Mouse (Mus musculus): ENCODE measurements around the gene Scgb2b7. TPM values are rescaled to one million over a fixed set of nuclear protein-coding genes. Genes with fewer than 3 reads are reported as not detected.
"Not testable (repeated sequence)": the region's sequence is repeated elsewhere in the genome, so short reads cannot be mapped to it uniquely, and the experiment has no call there.

Gene Scgb2b7
- total RNA-seq (2014; fragmentation: Nextera tagmentation) = not detected in 2 replicates
- total RNA-seq (2017) = not detected in 2 replicates

DNA sequence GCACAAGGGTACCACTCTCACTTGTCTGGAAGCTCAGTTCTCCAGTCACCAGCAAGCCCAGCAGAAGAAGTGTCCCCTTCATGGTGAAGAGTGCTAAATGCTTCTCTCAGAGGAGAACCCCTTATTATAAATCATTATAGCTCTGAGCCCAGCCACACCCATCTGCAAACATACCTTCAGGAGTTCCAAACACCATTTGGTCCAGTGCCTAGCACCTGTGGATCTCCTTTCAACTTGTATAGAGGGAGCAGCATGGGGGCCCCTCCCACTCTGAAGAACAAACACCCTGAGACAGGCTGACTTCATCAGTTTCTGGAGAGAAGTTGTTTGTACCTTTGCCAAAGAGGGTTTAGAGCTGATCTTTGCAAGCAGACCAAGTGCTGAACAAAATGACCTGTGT, at the start of gene Scgb2b7:
TSS of gene Scgb2b7 (minus strand) at position 101 of the 400 bp plus-strand sequence.
- not testable (repeated sequence) for ATAC-seq (replicated peaks; ENCODE audit: low FRiP score, low TSS enrichment, poor library complexity, severe bottlenecking)

DNA sequence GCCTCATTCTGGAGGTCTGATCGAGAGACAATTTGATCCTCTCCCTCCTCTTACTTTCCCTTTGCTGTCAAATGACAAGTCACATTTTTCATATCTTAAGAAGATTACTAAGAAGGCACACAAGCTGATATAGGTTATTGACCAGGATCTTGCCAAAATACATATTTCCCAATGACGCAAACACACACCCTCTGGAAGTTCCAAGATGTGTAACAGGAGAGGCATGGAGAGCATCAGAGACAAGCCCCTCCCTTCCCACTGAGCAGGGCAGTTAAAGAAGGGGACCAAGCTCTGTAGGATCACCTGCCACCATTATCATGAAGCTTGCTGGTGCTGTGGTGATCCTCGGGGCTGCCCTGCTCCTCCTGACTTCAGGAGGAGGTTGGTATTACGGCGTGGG, 6.8 kb upstream of the Scgb2b7 start, which contains the start of gene Scgb1b7:
TSS of gene Scgb1b7 (plus strand) at position 301 of the 400 bp plus-strand sequence.
- ATAC-seq (replicated peaks; ENCODE audit: low FRiP score, low TSS enrichment, poor library complexity, severe bottlenecking) = not testable (repeated sequence)

Other genes with a start within 250 kb of the Scgb2b7 start
- gene Scgb1b7, start 6.9 kb upstream of the Scgb2b7 start, total RNA-seq (2014; fragmentation: Nextera tagmentation) = not detected in 2 replicates
- not detected in 2 replicates for gene Scgb1b7, start 6.9 kb upstream of the Scgb2b7 start, total RNA-seq (2017)

Data from megakaryocyte-erythroid progenitor cell, adult 5-6 weeks (primary cell).